Mouse (Mus musculus) kidney, adult 2 months (tissue): ENCODE results near the gene Hps3. TPM values are rescaled to one million over a fixed set of nuclear protein-coding genes. Genes with fewer than 3 reads are reported as not detected.
"Not testable (repeated sequence)": the region's sequence is repeated elsewhere in the genome, so short reads cannot be mapped to it uniquely, and the experiment has no call there.

Experiments
- DNase-seq: peaks from one replicate; pipeline ENCODE4 v3.0.0; 2021
- H3K27ac ChIP-seq: fragments of 200-500 bp; 2 replicates; pipeline ENCODE4 v1.5.1; 2012; ENCODE audit warnings: low read depth, low read length, control low read depth, inconsistent platforms; ENCODE audit not compliant: insufficient read depth
- H3K27me3 ChIP-seq: fragments of 200-500 bp; replicated peaks from 2 replicates; pipeline ENCODE4 v1.6.1; 2012; ENCODE audit warnings: mild to moderate bottlenecking, moderate library complexity, low read length, inconsistent platforms; ENCODE audit not compliant: control insufficient read depth, insufficient read depth
- H3K36me3 ChIP-seq: fragments of 200-500 bp; 2 replicates; pipeline ENCODE4 v1.6.1; 2012; ENCODE audit warnings: mild to moderate bottlenecking, moderate library complexity, low read length, inconsistent platforms; ENCODE audit not compliant: control insufficient read depth, insufficient read depth
- H3K4me1 ChIP-seq: fragments of 200-500 bp; 2 replicates; pipeline ENCODE4 v1.6.1; 2011; ENCODE audit warnings: low read length; ENCODE audit not compliant: control insufficient read depth, insufficient read depth
- H3K4me3 ChIP-seq: fragments of 200-500 bp; 2 replicates; pipeline ENCODE4 v1.5.1; 2011; ENCODE audit warnings: mild to moderate bottlenecking, low read depth, low read length, control low read depth; ENCODE audit not compliant: insufficient read depth
- CTCF ChIP-seq: fragments of 200-500 bp; conservative IDR thresholded peaks from 2 replicates; pipeline ENCODE4 v1.5.1; 2011; ENCODE audit warnings: low read depth, mild to moderate bottlenecking, control low read depth, low read length, moderate library complexity, mixed read lengths; ENCODE audit not compliant: insufficient read depth, insufficient read length
- POLR2A ChIP-seq: fragments of 200-500 bp; IDR thresholded peaks from one replicate; pipeline ENCODE4 v1.6.1; 2011; ENCODE audit warnings: low read depth, low read length, control low read depth
- WGBS: fragments of 180-500 bp; shearing (Covaris S2); methylation state at CpG from one replicate; pipeline ENCODE4 v1.1.7; 2018; 5-methylcytosine and 5-hydroxymethylcytosine counted together
- polyA plus RNA-seq: library from polyadenylated mRNA; depleted of rRNA; stranded (reverse); fragments of >200 nt; gene quantifications from 2 replicates; pipeline ENCODE4 v1.2.3, GENCODE M21; 2012

Hps3 gene
- polyA plus RNA-seq, 1 experiment = 13.8 TPM

- no peak for DNase-seq
- WGBS = 79% methylated on average over 1 of the region's 1 CpGs
- H3K27me3 ChIP-seq = no peaks in the 10 kb centered on the region
- H3K4me3 ChIP-seq = no peak overlapping the region
- no peaks in the 10 kb centered on the region for H3K4me1 ChIP-seq
- TF ChIP-seq POLR2A = no peak
- no peak for TF ChIP-seq CTCF
- peaks cover 24% of the 10 kb centered on the region for H3K36me3 ChIP-seq
- no peak overlapping the region for H3K27ac ChIP-seq
Measured at GRCm38 (mm10) chr3:20023832-20024231, 11.3 kb downstream of the Hps3 start.

DNA sequence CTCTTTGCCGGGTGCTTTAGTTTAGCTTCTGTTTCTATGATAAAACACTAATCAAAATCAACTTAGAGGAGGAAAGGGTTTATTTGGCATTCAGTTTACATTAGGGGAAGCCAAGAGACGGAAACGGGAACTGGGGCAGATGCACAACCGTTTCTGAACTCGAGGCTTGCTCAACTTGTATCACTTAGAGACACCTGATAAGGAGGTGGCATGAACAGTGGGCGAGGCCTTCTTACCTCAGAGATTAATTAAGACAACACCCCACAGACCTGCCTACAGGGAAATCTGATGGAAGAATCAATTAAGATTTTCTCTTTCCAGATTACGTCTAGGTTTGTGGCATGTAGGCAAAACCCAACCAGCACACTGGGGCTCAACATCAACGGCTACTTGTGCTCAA lies 17.0 kb downstream of the Hps3 start:
- no peak for DNase-seq

GRCm38 (mm10) chr3:20014454-20014853 lies 20.7 kb downstream of the Hps3 start:
- H3K4me3 ChIP-seq = no peak overlapping the region
- no peak for TF ChIP-seq CTCF
- TF ChIP-seq POLR2A = no peak
- H3K36me3 ChIP-seq = peaks cover 14% of the 10 kb centered on the region
- no peak overlapping the region for H3K27ac ChIP-seq
- no peaks in the 10 kb centered on the region for H3K4me1 ChIP-seq
- 92% methylated on average over 2 of the region's 2 CpGs for WGBS
- H3K27me3 ChIP-seq = no peaks in the 10 kb centered on the region
- no peak for DNase-seq

More for the DNA sequence above, 17.0 kb downstream of the Hps3 start:
- no peaks in the 10 kb centered on the region for H3K4me1 ChIP-seq
- H3K27me3 ChIP-seq = no peaks in the 10 kb centered on the region
- no peak overlapping the region for H3K4me3 ChIP-seq
- H3K36me3 ChIP-seq = peaks cover 11% of the 10 kb centered on the region
- no peak overlapping the region for H3K27ac ChIP-seq
- 86% methylated on average over 8 of the region's 8 CpGs for WGBS
- no peak for TF ChIP-seq CTCF
- no peak for TF ChIP-seq POLR2A

DNA sequence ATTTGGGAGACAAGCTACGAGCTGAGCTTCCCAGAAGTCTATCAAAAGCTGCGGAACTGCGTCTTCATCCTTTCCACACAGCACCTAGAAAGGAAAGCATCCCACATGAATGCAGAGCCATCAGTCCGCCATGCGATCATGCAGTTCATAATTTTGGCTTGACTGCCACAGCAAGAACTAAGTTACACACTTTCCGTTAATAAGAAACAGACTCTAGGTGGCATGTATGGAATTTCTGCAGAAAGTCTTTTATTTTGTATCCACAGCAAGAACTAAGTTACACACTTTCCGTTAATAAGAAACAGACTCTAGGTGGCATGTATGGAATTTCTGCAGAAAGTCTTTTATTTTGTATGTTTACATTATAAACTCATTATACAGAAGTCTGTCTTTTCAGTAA lies 24.2 kb downstream of the Hps3 start:
- DNase-seq, H3K4me1 ChIP-seq, H3K27me3 ChIP-seq, H3K4me3 ChIP-seq, H3K27ac ChIP-seq: not testable (repeated sequence)
- 67% methylated on average over 7 of the region's 7 CpGs for WGBS
- H3K36me3 ChIP-seq = peaks cover 14% of the 10 kb centered on the region

- Histone ChIP-seq H3K27me3 (no peaks in the 10 kb centered on the region), H3K4me1 (no peaks in the 10 kb centered on the region), H3K36me3 (peaks cover 14% of the 10 kb centered on the region), H3K27ac (no peak overlapping the region), H3K4me3 (no peak overlapping the region)
- 76% methylated on average over 9 of the region's 9 CpGs for WGBS
- TF ChIP-seq POLR2A (no peak), CTCF (no peak)
- no peak for DNase-seq
Measured at GRCm38 (mm10) chr3:20010464-20010863, 24.7 kb downstream of the Hps3 start.

- H3K4me3 ChIP-seq = no peak overlapping the region
- peaks cover 16% of the 10 kb centered on the region for H3K36me3 ChIP-seq
- no peaks in the 10 kb centered on the region for H3K27me3 ChIP-seq
- H3K27ac ChIP-seq = no peak overlapping the region
- TF ChIP-seq POLR2A (no peak), CTCF (no peak)
- H3K4me1 ChIP-seq = no peaks in the 10 kb centered on the region
- WGBS = 89% methylated on average over 5 of the region's 5 CpGs
- no peak for DNase-seq
Measured at GRCm38 (mm10) chr3:20007759-20008158, 27.4 kb downstream of the Hps3 start.

DNA sequence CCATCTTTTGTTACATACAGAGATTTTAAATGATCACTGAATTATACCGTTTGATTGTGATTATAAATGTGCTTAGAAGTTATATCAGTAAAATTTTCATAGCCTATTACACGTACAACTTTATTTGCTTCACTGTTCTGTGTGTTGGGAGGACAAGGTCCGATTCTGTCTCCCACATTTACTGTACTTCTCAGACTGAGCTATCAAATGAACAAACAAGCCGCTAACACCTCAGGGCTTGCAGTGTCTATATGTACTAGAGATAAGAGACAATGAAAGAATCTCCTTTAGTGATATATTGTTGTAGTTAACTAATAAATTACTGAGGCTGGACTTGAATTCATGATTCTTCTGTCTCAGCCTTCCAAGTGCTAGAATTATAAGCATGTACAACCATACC lies 27.8 kb downstream of the Hps3 start:
- TF ChIP-seq POLR2A = no peak
- DNase-seq = no peak
- WGBS = 87% methylated on average over 4 of the region's 4 CpGs
- Histone ChIP-seq H3K4me3 (no peak overlapping the region), H3K4me1 (no peaks in the 10 kb centered on the region), H3K27ac (no peak overlapping the region), H3K27me3 (no peaks in the 10 kb centered on the region), H3K36me3 (peaks cover 13% of the 10 kb centered on the region)

GRCm38 (mm10) chr3:20005611-20006010 lies 29.5 kb downstream of the Hps3 start:
- WGBS = 64% methylated on average over 1 of the region's 1 CpGs
- Histone ChIP-seq H3K4me1 (no peaks in the 10 kb centered on the region), H3K4me3 (no peak overlapping the region), H3K27me3 (no peaks in the 10 kb centered on the region), H3K36me3 (peaks cover 12% of the 10 kb centered on the region), H3K27ac (no peak overlapping the region)
- no peak for DNase-seq
- TF ChIP-seq CTCF (no peak), POLR2A (no peak)
